Mouse (Mus musculus): ENCODE results near the gene Pogk.

GRCm38 (mm10) chr1:166379013-166379629 is 30.5 kb downstream of the Pogk start, which contains the start of gene Tada1:
- TF ChIP-seq POLR2A (IDR thresholded peaks at IDR 0.05; ENCODE audit: control insufficient read depth, low read depth, low read length), result peak; percentile 76; the same call in 1 of the 2 replicates
- TF ChIP-seq CTCF (IDR thresholded peaks at IDR 0.05; ENCODE audit: control insufficient read depth, insufficient read depth, insufficient replicate concordance, low read depth, low read length), result no peak
